Mouse (Mus musculus): ENCODE data around the gene Dio1. TPM values are rescaled to one million over a fixed set of nuclear protein-coding genes. Genes with fewer than 3 reads are reported as not detected.

Dio1 gene
- 0.40 and 0.75 TPM in 2 replicates for polyA plus RNA-seq (2012; rRNA removed)

DNA sequence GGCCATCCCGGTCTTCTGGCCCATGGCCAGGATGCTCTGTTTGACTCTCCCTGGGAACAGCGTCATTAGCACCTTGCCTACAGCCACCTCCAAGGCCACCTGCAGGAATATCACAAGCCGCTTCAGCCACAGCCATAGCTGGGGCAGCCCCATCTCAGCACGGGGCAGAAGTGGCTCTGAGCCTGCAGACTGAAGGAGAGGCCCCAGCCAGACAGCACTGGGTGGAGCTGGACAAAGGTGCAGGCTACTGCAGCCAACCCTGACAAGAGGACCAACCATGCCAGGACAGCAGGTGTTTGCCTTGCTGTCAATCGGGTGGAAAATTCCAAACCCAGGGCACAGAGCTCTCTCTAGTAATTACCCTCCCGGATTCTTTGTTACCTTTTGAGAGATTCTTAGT, at the start of gene Dio1:
Gene Dio1 (minus strand): TSS at position 204 of the 400 bp plus-strand sequence.
- Histone ChIP-seq H3K4me3 (replicated peaks; ENCODE audit: extremely low read depth, low read depth, low read length) (no peak within 1 kb of the TSS), H3K4me1 (ENCODE audit: control insufficient read depth, insufficient read depth, low read length) (no peaks in the 10 kb centered on the region)
- 43% methylated on average over 6 of the region's 6 CpGs for WGBS
- TF ChIP-seq CTCF (IDR thresholded peaks at IDR 0.05; ENCODE audit: insufficient read depth, low read length), result no peak
- no peak for TF ChIP-seq POLR2A (IDR thresholded peaks at IDR 0.05; ENCODE audit: borderline replicate concordance, extremely low read depth, low read depth, low read length)
- no peak for DNase-seq

- no peak for DNase-seq
- no peaks in the 10 kb centered on the region for H3K4me1 ChIP-seq (ENCODE audit: control insufficient read depth, insufficient read depth, low read length)
- TF ChIP-seq CTCF (IDR thresholded peaks at IDR 0.05; ENCODE audit: insufficient read depth, low read length) (no peak), POLR2A (IDR thresholded peaks at IDR 0.05; ENCODE audit: borderline replicate concordance, extremely low read depth, low read depth, low read length) (no peak)
- 39% methylated on average over 4 of the region's 4 CpGs for WGBS
- H3K4me3 ChIP-seq (replicated peaks; ENCODE audit: extremely low read depth, low read depth, low read length), result no peak overlapping the region
Observed at GRCm38 (mm10) chr4:107354543-107354942, 47.6 kb upstream of the Dio1 start.

DNA sequence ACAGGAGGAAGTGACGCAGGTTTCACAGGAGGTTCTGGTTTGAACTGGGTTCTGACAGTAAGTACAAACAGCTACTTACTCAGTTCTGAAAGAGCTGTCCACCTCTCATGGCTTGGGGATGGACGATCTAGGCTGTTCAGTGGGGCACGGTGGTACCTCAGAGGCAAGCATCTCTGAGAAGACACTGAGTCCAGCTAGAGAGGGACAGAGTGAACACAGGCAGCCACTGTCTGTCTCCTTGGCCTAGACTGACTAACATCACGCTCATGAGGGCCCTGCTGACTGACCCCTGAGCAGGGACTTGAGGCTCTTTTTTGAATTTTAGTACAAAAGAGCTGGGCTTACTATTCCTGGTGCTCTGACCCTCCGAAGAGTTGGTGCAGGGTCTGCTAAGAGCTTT, 47.2 kb upstream of the Dio1 start:
- DNase-seq, result no peak
- H3K4me1 ChIP-seq (ENCODE audit: control insufficient read depth, insufficient read depth, low read length), result no peaks in the 10 kb centered on the region
- H3K4me3 ChIP-seq (replicated peaks; ENCODE audit: extremely low read depth, low read depth, low read length), result no peak overlapping the region
- WGBS, result 82% methylated on average over 5 of the region's 5 CpGs
- no peak for TF ChIP-seq CTCF (IDR thresholded peaks at IDR 0.05; ENCODE audit: insufficient read depth, low read length)
- no peak for TF ChIP-seq POLR2A (IDR thresholded peaks at IDR 0.05; ENCODE audit: borderline replicate concordance, extremely low read depth, low read depth, low read length)

DNA sequence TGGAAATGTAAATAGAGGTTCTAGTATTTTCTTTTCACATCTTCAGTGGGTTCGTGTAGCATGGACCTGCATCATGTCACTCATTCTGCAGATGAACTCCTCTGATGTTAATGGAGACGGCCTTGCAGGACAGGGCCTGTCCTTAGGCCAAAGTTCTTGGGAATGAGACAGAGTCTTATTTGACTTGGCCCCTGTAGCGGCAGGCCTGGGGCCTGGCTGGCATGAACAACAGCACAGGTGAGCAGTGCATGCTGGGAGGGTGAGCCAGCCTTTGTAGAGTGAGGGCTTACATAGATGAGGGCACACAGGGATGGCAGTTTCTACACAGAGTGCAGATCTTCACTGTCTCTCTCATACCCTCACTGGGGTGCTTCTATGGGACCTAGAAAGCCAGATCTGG, 46.6 kb upstream of the Dio1 start:
- WGBS, result 86% methylated on average over 3 of the region's 3 CpGs
- Histone ChIP-seq H3K4me1 (ENCODE audit: control insufficient read depth, insufficient read depth, low read length) (no peaks in the 10 kb centered on the region), H3K4me3 (replicated peaks; ENCODE audit: extremely low read depth, low read depth, low read length) (no peak overlapping the region)
- TF ChIP-seq POLR2A (IDR thresholded peaks at IDR 0.05; ENCODE audit: borderline replicate concordance, extremely low read depth, low read depth, low read length) (no peak), CTCF (IDR thresholded peaks at IDR 0.05; ENCODE audit: insufficient read depth, low read length) (no peak)
- no peak for DNase-seq

DNA sequence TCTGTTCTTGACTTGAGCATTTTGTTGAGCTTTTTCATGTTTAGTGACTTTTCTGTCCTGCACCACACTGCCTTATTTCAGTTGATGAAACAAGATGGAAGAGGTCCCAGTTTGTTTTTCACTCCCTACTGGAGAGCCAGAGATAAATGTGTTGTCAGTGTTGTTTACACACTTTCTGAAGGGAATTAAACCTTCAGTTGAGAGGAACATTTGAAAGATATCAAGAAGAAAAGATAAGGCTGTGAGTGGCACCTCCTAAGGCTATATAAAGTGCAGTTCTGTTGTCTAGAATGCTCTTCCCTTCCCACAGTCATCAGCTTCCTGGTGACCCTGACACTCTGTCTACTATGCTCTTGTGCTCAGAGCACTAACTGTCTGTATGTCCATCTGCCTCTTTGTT, 44.4 kb upstream of the Dio1 start:
- TF ChIP-seq CTCF (IDR thresholded peaks at IDR 0.05; ENCODE audit: insufficient read depth, low read length) (no peak), POLR2A (IDR thresholded peaks at IDR 0.05; ENCODE audit: borderline replicate concordance, extremely low read depth, low read depth, low read length) (no peak)
- Histone ChIP-seq H3K4me1 (ENCODE audit: control insufficient read depth, insufficient read depth, low read length) (no peaks in the 10 kb centered on the region), H3K4me3 (replicated peaks; ENCODE audit: extremely low read depth, low read depth, low read length) (no peak overlapping the region)
- no peak for DNase-seq

- H3K4me1 ChIP-seq (ENCODE audit: control insufficient read depth, insufficient read depth, low read length), result no peaks in the 10 kb centered on the region
- 64% methylated on average over 8 of the region's 8 CpGs for WGBS
Observed at GRCm38 (mm10) chr4:107349311-107350008, 42.5 kb upstream of the Dio1 start.

DNA sequence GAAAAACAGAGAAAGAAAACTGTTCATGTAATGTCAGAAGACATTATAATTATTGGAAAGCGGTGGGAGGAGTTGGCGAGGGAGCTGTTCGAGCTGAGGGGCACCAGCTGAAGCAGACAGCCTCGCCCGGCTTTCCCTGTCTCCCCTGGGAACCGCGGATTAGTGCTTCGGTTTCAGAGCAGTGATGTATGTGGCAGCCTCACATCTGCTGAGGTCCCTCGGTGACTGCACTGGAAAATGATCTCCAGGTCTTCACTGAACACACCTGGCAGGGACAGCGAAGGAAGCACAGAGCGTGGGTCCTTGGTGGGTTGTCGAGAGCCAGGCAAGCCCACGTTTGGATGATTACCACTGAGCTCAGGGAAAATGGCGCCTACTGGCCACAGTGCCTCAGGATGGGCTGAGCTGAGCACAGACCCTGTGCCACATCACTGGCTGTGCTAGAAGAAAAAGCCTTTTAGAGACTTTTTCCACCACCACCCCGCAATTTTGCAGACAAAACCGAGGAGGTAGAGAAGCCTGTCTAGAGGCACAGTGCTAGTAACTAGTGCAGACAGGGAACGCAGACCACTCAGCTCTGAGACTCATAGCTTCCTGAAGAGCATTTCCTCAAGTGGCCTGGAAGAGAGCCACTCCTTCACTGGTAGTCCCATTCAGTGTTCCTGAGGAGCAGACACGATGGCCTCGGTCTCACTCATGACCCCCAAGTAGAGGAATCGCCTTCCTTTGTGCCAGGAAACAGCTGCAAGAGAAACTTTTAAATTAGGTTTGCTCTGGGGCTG, 41.8 kb upstream of the Dio1 start:
- DNase-seq, result peak; percentile 20
- H3K4me3 ChIP-seq (replicated peaks; ENCODE audit: extremely low read depth, low read depth, low read length), result no peak overlapping the region
- TF ChIP-seq POLR2A (IDR thresholded peaks at IDR 0.05; ENCODE audit: borderline replicate concordance, extremely low read depth, low read depth, low read length) (no peak), CTCF (IDR thresholded peaks at IDR 0.05; ENCODE audit: insufficient read depth, low read length) (no peak)
- WGBS, result 63% methylated on average over 20 of the region's 20 CpGs
- no peaks in the 10 kb centered on the region for H3K4me1 ChIP-seq (ENCODE audit: control insufficient read depth, insufficient read depth, low read length)

More at GRCm38 (mm10) chr4:107349311-107350008, 42.5 kb upstream of the Dio1 start:
- peak; percentile 31 for DNase-seq
- TF ChIP-seq POLR2A (IDR thresholded peaks at IDR 0.05; ENCODE audit: borderline replicate concordance, extremely low read depth, low read depth, low read length) (no peak), CTCF (IDR thresholded peaks at IDR 0.05; ENCODE audit: insufficient read depth, low read length) (peak; percentile 46)
- H3K4me3 ChIP-seq (replicated peaks; ENCODE audit: extremely low read depth, low read depth, low read length), result no peak overlapping the region

GRCm38 (mm10) chr4:107347221-107347620, 40.3 kb upstream of the Dio1 start:
- no peak for DNase-seq
- TF ChIP-seq POLR2A (IDR thresholded peaks at IDR 0.05; ENCODE audit: borderline replicate concordance, extremely low read depth, low read depth, low read length) (no peak), CTCF (IDR thresholded peaks at IDR 0.05; ENCODE audit: insufficient read depth, low read length) (no peak)
- WGBS, result 57% methylated on average over 6 of the region's 6 CpGs
- H3K4me1 ChIP-seq (ENCODE audit: control insufficient read depth, insufficient read depth, low read length), result no peaks in the 10 kb centered on the region
- no peak overlapping the region for H3K4me3 ChIP-seq (replicated peaks; ENCODE audit: extremely low read depth, low read depth, low read length)

- H3K4me1 ChIP-seq (ENCODE audit: control insufficient read depth, insufficient read depth, low read length), result no peaks in the 10 kb centered on the region
- WGBS, result 83% methylated on average over 7 of the region's 7 CpGs
- no peak overlapping the region for H3K4me3 ChIP-seq (replicated peaks; ENCODE audit: extremely low read depth, low read depth, low read length)
- DNase-seq, result no peak
- TF ChIP-seq POLR2A (IDR thresholded peaks at IDR 0.05; ENCODE audit: borderline replicate concordance, extremely low read depth, low read depth, low read length) (no peak), CTCF (IDR thresholded peaks at IDR 0.05; ENCODE audit: insufficient read depth, low read length) (no peak)
Observed at GRCm38 (mm10) chr4:107344612-107345011, 37.6 kb upstream of the Dio1 start.

DNA sequence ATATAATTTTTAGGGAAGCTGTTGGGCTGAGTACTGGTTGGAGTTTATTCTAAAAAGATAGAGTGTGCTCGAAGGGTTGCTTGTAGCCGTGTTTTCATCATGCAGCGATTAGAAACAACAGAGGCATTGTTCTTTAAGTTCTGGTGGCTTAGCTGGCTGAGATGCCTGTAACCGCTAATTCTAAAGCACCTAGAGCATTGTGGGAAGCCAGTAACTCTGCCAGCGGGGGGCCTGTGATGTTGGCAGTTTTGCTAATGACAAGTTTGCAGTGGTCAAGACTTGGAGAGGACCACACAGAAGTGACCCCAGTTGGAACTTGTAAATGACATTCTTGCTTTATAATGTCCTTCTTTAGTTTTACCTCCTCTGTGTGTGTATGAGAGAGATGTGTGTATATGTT, 34.4 kb upstream of the Dio1 start:
- no peak for DNase-seq
- H3K4me3 ChIP-seq (replicated peaks; ENCODE audit: extremely low read depth, low read depth, low read length), result no peak overlapping the region
- H3K4me1 ChIP-seq (ENCODE audit: control insufficient read depth, insufficient read depth, low read length), result no peaks in the 10 kb centered on the region
- whole genome bisulfite sequencing, result 78% methylated on average over 5 of the region's 5 CpGs
- no peak for TF ChIP-seq POLR2A (IDR thresholded peaks at IDR 0.05; ENCODE audit: borderline replicate concordance, extremely low read depth, low read depth, low read length)
- no peak for TF ChIP-seq CTCF (IDR thresholded peaks at IDR 0.05; ENCODE audit: insufficient read depth, low read length)
